ENCODE assay signal across 15 mouse cellular contexts in genomic region chr7:34546609-34547316, GRCm38 (mm10).
A peak's percentile ranks its signal among the peaks of the same experiment; 100 is the strongest.
DNase-seq lines count a peak whose midpoint lies in the region; ATAC-seq and TF ChIP-seq lines count a peak whose summit lies in the region.
"Had no signal": no experiment of that assay in that cellular context is flagged by ENCODE, and none has a peak within 500 bp of the region (broad histone marks: within the 10 kb centered on the region; RNA-seq: fewer than 3 reads in every experiment).

No protein-coding gene starts in this region.

- H3K4me3 ChIP-seq in C2C12 (ENCODE audit: insufficient read depth, poor library complexity, severe bottlenecking) = no peak overlapping the region
- H3K4me3 ChIP-seq: forebrain, embryonic 15.5 days; heart, embryonic 15.5 days; hindbrain, embryonic 10.5 days; left cerebral cortex, adult 2 months; liver, embryonic 12.5 days; megakaryocyte, embryonic 14.5 days; neural tube, embryonic 12.5 days had no signal

- H3K27me3 ChIP-seq in C2C12 (ENCODE audit: control insufficient read depth, insufficient read depth, insufficient read length) = no peaks in the 10 kb centered on the region
- H3K27me3 ChIP-seq: forebrain, embryonic 15.5 days; heart, embryonic 15.5 days; liver, embryonic 12.5 days; megakaryocyte, embryonic 14.5 days; neural tube, embryonic 12.5 days had no signal

- no peaks in the 10 kb centered on the region for H3K79me2 ChIP-seq in C2C12 (ENCODE audit: control insufficient read depth, insufficient read depth)

- H3K36me3 ChIP-seq in C2C12 (ENCODE audit: control insufficient read depth, insufficient read depth) = no peaks in the 10 kb centered on the region
- H3K36me3 ChIP-seq: forebrain, embryonic 15.5 days; heart, embryonic 15.5 days; hindbrain, embryonic 10.5 days; liver, embryonic 12.5 days; neural tube, embryonic 12.5 days had no signal

- H3K79me3 ChIP-seq in C2C12 (ENCODE audit: low read depth) = no peaks in the 10 kb centered on the region

- DNase-seq in kidney, postnatal 10 days = peak; percentile 31
- no peak for DNase-seq in kidney, postnatal 25 days
- peak; percentile 78 for DNase-seq in MN1 (ENCODE audit: low spot score)
- peak; percentile 46 for DNase-seq in fibroblast of lung, adult 2 months (ENCODE audit: low read depth)
- DNase-seq in urinary bladder, adult 2 months (ENCODE audit: low spot score) = no peak
- DNase-seq: cerebellum, adult 9-10 months had no signal

- no peak for ATAC-seq in inflammation-experienced regulatory T-cells, adult 6 months
- ATAC-seq: forebrain, embryonic 15.5 days; liver, embryonic 12.5 days had no signal

- peak overlapping the region; percentile 8 for H3ac ChIP-seq in C2C12 (ENCODE audit: control insufficient read depth, insufficient read length, low read depth)

- no peak for TF ChIP-seq CTCF in C2C12 (IDR thresholded peaks at IDR 0.05; ENCODE audit: control insufficient read depth, insufficient read depth, insufficient read length)

TF ChIP-seq in C2C12, 6 proteins besides CTCF, POLR2A, EP300 and RAD21:
- TF ChIP-seq MYOD1 (IDR thresholded peaks at IDR 0.05; ENCODE audit: control insufficient read depth, insufficient read length, low read depth) (peak; percentile 95), MAX (IDR thresholded peaks at IDR 0.05) (peak; percentile 47), FOSL1 (IDR thresholded peaks at IDR 0.05; ENCODE audit: insufficient read depth, low read length, poor library complexity, severe bottlenecking) (no peak)

Comparison
In these comparisons a context has a peak if more than half of its experiments do, and no peak if none do; other contexts are left out.
1. DNase-seq: peak in kidney, postnatal 10 days (single experiment), MN1 (single experiment) and fibroblast of lung, adult 2 months (single experiment); none in kidney, postnatal 25 days (0 of 2) and urinary bladder, adult 2 months (single experiment).